Mouse (Mus musculus) regulatory T cell (primary cell): ENCODE measurements around the gene Frat1.

ENCODE experiments used
- in situ Hi-C: fragments of 300-600 bp; cut with MboI, MseI; formaldehyde crosslinking; loops from one replicate; pipeline ENCODE4 v1.15.1; 2025; ENCODE audit warnings: high pct_unique_total_duplicates

Gene Frat1

DNA sequence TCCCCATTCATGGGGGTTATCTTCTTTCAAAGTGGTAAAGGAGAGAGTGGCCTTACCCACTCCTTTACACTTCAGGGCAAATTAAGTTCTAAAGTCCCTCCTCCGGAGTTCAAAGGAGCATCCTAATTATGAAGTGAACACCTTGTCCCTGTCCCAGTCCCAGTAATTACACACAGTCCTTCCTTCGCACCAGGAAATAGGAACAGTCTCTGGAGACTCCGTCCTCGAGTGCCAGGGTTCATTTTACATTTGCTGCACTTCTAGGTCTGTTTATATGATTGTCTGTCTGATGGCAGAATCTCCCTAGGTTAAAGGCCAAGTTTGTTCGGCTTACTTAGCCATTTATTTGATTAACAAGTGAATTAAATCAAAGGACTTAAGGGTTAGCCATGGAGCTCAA, 13.4 kb upstream of the Frat1 start:
- in situ Hi-C loops: no loop called here

DNA sequence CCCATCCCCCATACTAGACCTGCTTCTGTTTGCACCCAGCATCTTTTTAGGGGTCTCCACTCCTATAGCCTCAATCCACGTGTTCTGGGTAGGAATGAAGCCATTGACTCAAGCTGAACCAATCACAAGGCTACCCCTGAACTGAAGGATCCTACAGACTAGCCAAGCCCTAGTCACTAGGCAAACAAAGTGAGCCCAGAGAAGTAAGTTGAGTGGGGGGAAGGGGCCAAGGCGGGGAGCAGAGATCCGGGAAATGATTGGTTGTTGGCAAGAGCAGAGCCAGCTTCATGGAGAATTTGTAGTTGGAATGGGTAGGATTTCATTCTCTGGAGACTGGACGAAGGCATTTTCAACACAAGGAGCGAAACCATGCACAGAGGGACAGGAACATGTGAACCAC, 12.9 kb upstream of the Frat1 start:
- in situ Hi-C loops: no loop called here

DNA sequence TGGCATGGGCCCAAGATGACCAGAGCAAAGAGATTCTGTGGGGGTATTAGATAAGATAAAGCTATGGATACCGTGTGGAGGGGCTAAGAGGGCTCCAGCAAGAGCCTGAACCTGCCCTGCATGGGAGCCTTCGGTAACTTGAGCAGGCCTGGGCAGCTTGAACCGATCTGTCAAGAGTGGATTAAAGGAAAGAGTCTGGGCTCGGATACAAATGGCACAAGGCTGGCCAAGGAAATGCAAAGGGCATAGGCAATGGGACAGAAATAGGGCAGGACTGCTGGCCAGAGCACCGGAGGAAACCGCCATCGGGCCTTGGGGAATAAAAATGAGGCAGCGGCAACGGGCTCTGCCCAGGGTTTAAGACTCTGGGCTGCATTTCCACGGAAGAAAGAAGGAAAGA, 12.4 kb upstream of the Frat1 start:
- in situ Hi-C loops: no loop called here

DNA sequence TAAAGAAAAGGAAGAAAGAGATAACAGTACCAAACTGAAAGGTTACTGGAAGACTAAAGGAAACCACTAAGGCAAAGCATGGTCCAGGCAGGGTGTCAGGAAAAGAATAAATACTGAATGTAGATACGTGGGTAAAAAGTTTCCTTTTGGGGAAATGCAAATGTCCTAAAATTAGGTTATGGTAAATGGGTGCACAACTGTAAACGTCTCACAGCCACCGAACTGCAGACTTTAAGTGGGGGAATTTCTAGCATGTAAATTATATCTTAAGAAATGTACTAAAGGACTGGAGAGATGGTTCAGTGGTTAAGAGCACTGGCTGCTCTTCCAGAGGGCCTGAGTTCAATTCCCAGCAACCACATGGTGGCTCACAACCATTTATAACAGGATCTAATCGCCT, 11.0 kb upstream of the Frat1 start:
- in situ Hi-C loops: no loop called here

DNA sequence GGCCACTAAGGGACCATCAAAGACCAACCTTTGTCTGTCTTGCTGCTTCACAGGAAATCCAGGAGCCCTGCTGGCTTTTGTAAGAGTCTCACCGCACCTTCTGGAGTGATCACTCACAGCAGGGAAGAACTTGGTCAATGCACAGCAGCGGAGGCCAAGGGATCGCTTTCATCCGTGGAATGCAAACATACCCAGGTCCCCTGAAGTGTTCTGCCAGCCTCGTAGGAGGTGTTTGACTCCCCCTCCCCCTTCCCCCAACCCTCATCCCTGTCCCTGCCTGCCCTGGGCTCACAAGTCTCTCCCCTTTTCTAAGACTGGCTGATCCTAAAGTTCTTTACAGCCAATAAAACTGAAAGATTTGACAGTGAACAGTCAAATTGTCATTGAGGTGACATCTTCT, 8.3 kb upstream of the Frat1 start:
- in situ Hi-C loops: no loop called here

DNA sequence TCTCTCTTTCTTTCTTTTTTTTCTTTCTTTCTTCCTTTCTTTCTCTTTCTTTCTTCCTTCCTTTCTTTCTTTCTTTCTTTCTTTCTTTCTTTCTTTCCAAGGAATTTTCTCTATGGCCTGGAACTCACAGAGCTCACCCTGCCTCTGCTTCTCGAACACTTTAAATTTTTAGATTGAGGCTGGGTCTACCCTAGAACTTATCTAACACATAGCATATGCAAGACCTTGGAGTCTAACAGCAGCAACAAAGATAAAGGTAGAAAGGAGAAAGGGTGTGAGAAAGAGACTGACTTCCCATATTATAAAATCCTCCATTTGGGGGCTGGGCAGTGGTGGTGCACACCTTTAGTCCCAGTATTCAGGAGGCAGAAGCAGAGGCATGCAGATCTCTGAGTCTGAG, 7.2 kb upstream of the Frat1 start:
- in situ Hi-C loops: no loop called here

DNA sequence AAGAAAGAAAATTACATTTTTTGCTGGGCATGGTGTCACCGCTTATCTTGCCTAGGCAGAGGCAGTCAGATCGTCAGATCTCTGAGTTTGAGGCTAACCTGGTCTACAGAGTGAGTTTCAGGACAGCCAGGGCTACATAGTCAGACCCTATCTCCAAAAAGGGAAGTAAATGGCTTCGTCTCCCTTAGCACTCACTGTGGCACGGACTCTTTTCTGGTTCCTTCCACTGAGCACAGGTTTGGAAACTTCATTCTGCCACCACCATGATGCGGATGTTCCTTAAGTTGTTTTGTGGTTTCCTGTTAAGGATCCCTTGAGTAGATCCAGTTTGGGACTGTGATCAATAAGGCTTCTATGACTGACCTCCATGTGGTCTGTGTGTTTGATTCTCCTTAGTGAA, 4.8 kb upstream of the Frat1 start:
- in situ Hi-C loops: no loop called here

DNA sequence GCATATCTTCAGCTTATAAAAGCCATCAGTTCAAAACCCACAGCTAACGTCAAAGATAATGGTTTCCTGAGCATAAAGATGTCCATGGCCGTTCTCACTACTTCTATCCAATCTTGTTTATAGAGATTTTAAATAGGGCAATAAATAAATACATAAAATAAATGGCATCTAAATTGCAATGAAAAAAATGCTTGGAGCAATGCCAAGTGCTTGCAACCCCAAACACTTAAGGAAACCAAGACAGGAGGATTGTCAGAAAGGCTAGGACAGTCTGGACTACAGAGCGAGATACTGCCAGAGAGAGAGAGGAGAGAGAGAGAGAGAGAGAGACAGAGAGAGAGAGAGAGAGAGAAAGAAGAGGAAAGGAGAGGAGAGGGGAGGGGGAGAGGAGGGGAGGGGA, 3.2 kb upstream of the Frat1 start:
- in situ Hi-C loops: no loop called here

DNA sequence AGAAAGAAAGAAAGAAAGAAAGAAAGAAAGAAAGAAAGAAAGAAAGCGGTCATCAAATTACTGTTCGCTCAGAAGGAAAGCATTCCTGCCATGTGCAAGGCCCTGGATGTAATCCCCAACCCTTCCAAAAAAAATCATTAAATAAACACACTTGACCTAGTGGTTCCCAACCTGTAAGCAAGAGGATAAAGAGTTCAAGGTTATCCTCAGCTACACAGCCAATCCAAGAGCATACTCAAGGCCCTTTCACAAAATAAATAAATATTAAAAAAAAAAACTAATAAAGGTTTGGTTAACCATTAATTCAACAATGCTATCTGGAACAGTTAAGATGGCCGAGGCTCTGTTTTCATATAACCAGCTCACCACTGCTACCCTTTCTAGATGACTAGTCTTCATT, 829 bp upstream of the Frat1 start:
- in situ Hi-C loops: no loop called here

DNA sequence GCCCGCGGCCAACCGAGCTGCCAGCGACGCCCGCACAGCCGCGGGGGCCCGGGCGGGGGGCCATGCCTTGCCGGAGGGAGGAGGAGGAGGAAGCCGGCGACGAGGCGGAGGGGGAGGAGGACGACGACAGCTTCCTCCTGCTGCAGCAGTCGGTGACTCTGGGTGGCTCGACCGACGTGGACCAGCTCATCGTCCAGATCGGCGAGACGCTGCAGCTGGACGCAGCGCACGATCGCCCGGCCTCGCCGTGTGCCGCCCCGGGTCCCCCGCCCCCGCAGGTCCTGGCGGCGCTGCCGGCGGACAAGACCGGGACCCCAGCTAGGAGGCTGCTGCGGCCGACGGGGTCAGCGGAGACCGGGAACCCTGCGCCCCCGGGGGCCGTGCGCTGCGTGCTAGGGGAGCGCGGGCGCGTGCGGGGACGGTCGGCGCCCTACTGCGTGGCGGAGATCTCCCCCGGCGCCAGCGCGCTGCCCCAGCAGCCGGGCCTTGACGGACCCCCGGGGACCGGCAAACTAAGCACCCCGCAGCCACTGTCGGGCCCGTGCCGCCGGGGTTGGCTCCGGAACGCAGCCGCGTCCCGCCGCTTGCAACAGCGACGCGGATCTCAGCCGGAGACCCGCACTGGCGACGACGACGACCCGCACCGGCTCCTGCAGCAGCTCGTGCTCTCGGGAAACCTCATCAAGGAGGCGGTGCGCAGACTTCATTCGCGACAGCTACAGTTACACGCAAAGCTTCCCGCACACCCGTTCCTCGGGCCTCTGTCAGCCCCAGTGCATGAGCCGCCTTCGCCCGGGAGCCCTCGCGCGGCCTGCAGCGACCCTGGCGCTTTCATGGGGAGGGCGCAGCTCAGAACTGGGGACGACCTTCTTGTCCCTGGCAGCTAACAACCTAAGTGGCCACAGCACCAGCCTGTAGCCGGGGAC, 599 bp downstream of the Frat1 start:
- in situ Hi-C loops: loop anchor here (10.0 kb wide), 1 partner anchor 506 kb away; no protein-coding TSS in a partner anchor

DNA sequence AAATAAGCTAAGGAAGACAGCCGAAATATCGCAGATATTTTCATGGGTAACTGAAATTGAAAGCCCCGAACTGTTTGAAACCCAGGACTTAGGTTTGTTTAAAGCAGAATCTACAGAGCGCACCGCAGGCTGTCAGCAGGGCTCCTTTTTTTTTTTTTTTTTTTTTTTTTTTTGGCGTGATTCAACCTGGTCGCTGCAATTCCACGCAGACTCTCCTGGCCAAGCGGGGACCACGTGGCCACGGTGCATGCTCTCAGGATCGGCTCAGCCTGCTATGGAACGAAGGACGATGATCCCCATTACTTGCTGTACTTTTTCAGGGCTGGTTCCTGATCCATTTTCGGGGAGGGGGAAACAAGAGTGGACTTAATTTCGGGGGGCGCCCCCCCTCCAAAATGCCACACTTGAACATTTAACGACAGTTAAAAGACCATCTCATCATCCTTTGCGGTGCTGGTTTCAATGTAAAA, 1.4 kb downstream of the Frat1 start:
- in situ Hi-C loops: loop anchor here (10.0 kb wide), 1 partner anchor 506 kb away; no protein-coding TSS in a partner anchor

DNA sequence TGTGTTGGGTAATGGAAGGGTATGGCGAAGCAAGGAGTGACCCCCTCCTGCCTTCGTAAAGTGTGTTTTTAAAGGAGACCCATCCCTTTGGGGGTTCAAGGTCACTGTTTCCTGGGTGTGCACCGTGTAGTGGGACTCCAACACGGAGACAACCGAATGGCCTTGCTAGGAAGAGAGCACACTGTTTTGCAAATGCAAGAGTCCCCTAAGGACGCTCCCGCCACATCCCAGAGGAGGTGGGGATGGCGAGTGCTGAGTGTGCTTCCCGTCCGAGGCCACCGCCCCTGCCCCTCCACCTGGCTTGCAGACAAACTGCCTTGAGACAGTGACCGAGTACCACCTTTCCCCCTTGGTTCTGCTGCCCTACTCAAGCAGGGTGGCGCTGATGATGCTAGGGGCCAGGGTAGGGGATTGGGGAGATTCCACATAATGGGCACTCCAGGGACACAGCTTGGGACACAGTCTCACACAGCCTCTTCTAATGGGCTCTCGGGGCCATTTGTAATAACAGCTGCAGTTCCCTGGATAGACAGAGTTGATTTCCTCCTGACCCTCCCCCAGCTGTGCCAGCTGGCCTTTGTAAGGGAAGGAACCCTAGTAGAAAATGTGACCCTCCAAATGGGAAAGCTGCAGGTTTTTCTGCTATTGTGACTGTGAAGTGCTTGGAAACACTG, 2.1 kb downstream of the Frat1 start:
- in situ Hi-C loops: loop anchor here (10.0 kb wide), 1 partner anchor 507 kb away; no protein-coding TSS in a partner anchor

DNA sequence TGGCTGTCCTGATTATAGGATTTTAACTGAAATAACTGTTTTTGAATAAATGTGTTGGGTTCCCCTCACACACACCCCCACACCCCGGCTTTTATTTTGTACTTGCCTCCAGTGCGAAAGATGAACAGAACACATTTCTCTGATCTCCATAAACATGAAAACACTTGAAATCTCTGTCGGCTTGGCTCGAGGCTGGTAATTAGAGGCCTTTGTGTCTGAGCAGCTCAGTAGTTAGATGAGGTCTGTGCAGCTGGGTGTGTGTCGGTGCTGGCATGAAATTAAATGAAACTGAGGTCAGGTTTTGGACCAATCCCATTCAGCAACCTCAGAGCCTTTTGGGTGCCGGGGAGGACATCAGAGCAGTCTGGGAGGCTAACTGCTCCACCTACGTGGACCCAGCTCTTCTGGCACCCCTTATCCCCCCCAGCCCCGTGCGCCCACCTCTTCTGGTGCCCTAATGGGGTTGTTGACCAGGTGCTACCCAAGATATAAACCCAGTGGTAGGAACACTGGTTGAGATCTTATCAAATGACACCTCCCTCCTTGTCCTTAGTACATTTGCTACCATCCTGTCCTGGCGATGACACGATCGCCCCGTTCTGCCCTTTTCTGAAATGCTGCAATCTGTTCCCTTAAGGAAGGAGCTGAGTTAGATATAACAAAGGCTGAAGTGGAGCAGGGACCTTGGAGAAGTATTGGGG, 2.9 kb downstream of the Frat1 start:
- in situ Hi-C loops: loop anchor here (10.0 kb wide), 1 partner anchor 508 kb away; no protein-coding TSS in a partner anchor

DNA sequence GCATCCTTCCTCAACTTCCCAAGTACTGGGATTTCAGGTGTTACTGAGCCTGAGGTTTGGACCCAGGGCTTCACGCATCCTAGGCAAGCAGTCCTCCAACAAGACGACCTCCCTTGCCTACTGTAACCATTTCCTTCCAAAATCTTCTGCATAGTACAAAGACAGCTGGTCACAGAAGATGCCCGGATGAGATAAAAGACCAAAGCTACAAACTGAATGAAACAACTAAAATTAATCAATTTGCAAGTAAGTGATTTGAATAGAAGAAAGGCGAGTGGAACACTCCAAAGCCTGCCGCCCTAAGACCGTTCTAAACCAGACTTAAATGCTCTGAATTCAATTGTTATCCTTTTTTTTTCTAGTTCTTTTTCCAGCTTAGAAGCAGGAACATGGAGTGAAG, 5.6 kb downstream of the Frat1 start:
- in situ Hi-C loops: loop anchor here (10.0 kb wide), 1 partner anchor 511 kb away; no protein-coding TSS in a partner anchor

DNA sequence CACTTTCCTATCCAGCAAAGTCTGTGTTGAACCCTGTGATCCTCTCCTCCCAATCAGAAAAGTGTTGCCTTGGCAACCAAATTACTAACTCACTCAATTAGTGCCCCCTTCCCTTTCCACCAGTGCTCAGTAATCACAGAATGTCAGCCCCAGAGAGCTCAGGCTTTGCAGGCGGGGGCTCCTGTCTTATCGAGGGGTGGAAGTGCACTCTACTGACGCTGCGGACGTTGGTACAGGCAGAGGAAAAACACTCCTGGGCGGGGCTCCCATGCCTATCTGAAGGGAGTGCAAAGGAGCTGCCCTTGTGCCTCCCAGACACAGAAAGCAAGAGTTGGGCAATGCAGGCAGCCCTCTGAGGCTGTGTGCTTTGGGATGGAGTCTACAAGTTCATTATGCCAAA, 6.0 kb downstream of the Frat1 start:
- in situ Hi-C loops: loop anchor here (10.0 kb wide), 1 partner anchor 511 kb away; no protein-coding TSS in a partner anchor

DNA sequence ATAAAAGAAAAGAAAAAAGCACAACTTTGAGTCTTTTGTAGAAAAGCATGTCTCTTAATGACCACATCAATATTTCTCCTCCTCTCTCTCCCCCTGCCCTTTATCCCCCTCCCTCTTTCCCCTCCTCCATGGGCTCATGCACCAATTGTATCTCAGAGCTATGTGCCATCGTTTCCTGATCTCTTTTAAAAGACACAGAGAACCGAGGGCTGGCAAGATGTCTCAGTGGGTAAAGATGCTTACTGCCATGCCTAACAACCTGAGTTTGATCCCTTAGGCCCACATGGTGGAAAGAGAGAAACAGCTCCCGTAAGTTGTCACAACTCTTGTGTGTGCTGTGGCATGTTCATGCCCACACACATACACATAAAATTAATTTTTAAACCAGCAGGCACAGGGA, 6.9 kb downstream of the Frat1 start:
- in situ Hi-C loops: loop anchor here (10.0 kb wide), 1 partner anchor 512 kb away; no protein-coding TSS in a partner anchor

DNA sequence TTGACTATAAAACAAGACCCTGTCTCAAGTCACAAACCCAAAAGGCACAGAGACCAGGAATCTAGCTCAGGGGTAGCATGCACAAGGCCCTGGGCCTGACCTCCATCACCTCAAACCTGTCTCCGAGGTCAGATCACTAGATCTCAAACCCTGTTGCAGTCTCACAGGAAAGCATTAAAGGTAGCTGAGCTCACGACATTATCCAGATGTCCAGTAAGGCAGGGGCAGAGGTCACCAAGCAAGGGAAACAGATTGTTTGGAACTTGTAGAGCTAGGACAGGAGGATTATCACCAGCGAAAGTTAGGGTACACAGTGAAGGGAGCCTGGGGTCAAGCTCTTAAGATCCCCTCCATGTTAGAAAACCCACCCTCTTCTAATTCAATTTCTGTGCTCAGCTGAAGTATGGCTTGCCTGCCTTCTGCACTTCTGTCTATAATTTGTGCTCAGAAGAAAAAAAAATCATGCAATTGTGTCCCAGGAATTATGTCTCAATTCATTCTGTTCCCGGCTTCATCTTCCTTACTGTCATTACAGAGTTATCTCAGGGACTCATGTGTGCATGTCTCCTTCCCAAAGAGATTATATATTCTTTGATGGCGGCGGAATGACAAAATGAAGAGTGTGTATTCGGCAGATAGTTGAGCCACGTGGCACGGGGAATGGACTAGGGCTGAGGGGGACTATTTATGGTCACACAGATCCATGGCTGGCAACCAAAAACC, 7.6 kb downstream of the Frat1 start:
- in situ Hi-C loops: loop anchor here (10.0 kb wide), 1 partner anchor 513 kb away; no protein-coding TSS in a partner anchor

DNA sequence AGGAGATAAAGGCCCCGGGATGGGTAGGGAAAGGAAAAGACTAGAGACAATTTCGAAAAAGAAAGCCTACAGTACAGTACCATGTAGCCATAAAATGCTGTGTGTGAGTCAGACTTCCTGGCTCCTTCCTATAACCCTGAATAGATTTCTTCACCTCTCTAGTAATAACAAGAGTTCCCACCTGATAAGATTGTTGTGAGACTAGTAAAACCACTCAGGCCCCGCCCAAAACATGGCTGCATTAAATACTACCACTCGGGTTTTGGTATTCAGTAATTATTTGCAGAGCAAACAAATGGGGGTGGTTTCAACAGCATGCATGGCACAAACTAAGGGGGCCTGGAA, 8.1 kb downstream of the Frat1 start:
- in situ Hi-C loops: loop anchor here (10.0 kb wide), 1 partner anchor 513 kb away; no protein-coding TSS in a partner anchor

DNA sequence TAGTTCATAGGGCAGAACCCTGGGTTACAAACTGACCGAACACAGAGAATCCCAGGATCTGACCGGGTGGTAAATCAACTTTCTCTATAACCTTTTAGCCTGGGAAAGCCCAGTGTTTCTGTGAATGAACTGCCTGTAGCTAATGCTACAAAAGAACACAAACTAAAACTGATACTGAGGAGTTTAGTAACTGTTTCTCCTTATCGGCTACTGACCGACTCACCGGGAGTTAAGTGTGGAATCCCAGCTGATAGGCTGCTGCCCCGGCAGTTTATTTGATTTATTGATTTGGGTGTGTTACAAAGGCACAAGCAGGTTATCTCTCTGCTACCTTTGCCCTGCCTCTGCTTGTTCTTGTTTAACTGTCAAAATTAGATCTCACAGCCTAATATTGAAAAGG, 9.0 kb downstream of the Frat1 start:
- in situ Hi-C loops: loop anchor here (10.0 kb wide), 1 partner anchor 514 kb away; no protein-coding TSS in a partner anchor

DNA sequence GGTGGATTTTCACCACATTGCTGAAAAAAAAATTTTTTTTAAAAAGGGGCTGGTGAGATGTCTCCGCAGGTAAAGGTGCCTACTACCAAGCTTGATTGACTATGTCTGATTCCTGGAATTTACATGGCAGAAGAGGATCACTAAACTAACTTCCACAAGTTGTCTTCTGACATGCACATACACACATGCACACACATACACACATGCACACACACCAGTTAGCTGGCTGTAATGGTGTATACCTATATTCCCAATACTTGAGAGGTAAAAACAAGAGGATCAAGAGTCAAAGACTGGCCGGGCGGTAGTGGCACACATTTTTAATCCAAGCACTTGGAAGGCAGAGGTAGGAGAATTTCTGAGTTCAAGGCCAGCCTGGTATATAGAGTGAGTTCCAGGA, 9.9 kb downstream of the Frat1 start:
- in situ Hi-C loops: loop anchor here (10.0 kb wide), 2 partner anchors 515 to 1685 kb away; partner anchors contain the start of gene Got1
